Mouse (Mus musculus): ENCODE data around the gene Sema3g.

The Sema3g gene

DNA sequence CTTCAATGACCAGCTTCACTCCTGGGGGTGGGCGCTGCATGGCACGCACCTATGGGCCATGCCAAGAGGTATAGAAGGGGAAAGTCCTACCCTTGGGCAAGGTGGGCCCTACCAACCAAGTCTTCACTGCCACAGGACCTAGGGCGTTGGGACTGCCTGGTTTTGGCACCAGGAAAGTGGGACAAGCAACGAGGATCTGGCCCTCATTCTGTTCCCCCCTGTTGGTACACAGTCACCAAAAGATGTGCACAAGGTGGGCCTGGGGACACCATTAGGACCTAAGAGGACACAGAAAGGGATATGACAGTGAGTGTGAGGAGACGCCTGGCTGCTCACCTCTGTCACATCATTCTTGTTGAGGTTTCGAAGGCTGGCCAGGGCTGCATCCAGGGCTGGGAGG is 53.5 kb downstream of the Sema3g start:
- no peak for DNase-seq (ENCODE audit: low read depth, low spot score)

- DNase-seq (ENCODE audit: low read depth, low spot score), result peak; percentile 79
Observed at GRCm38 (mm10) chr14:31272164-31272563, 54.5 kb downstream of the Sema3g start.
